Mouse (Mus musculus): Measurements from ENCODE around the gene Nynrin.

The Nynrin gene

GRCm38 (mm10) chr14:55879623-55880022 lies 25.8 kb downstream of the Nynrin start:
- peak; percentile 88 for DNase-seq

GRCm38 (mm10) chr14:55880982-55881381 lies 27.2 kb downstream of the Nynrin start:
- no peak for DNase-seq

GRCm38 (mm10) chr14:55882171-55882641 lies 28.4 kb downstream of the Nynrin start:
- no peak for DNase-seq

- no peak for DNase-seq
These were observed 29.4 kb downstream of the Nynrin start for GRCm38 (mm10) chr14:55883149-55883661.

GRCm38 (mm10) chr14:55883663-55884062 lies 29.9 kb downstream of the Nynrin start:
- no peak for DNase-seq

- peak; percentile 46 for DNase-seq
These were observed 30.4 kb downstream of the Nynrin start, which contains the start of gene Cbln3 for GRCm38 (mm10) chr14:55884166-55884565. Gene Cbln3, minus strand, starts transcription at chr14:55884392.

GRCm38 (mm10) chr14:55884713-55885113 lies 30.9 kb downstream of the Nynrin start, which contains the start of gene Khnyn:
Gene Khnyn, plus strand, starts transcription at chr14:55884947.
- peak; percentile 93 for DNase-seq

- DNase-seq: peak; percentile 36
These were observed 31.4 kb downstream of the Nynrin start for GRCm38 (mm10) chr14:55885114-55885790.

GRCm38 (mm10) chr14:55885791-55886271 lies 32.0 kb downstream of the Nynrin start:
- no peak for DNase-seq

- no peak for DNase-seq
These were observed 33.0 kb downstream of the Nynrin start for GRCm38 (mm10) chr14:55886571-55887382.

- DNase-seq: no peak
These were observed 43.9 kb downstream of the Nynrin start for GRCm38 (mm10) chr14:55897671-55898070.

- no peak for DNase-seq
These were observed 45.1 kb downstream of the Nynrin start for GRCm38 (mm10) chr14:55898947-55899346.

- peak; percentile 94 for DNase-seq
These were observed 46.0 kb downstream of the Nynrin start, which contains the start of gene Sdr39u1 for GRCm38 (mm10) chr14:55899701-55900413. Gene Sdr39u1, minus strand, starts transcription at chr14:55900293.

GRCm38 (mm10) chr14:55900414-55900755 lies 46.6 kb downstream of the Nynrin start:
- DNase-seq: no peak

- peak; percentile 21 for DNase-seq
These were observed 51.7 kb downstream of the Nynrin start for GRCm38 (mm10) chr14:55905518-55905917.

GRCm38 (mm10) chr14:55913406-55913805 lies 59.6 kb downstream of the Nynrin start:
- DNase-seq: no peak

GRCm38 (mm10) chr14:55918240-55919082 lies 64.7 kb downstream of the Nynrin start:
- peak; percentile 93 for DNase-seq

GRCm38 (mm10) chr14:55922475-55923232 lies 68.8 kb downstream of the Nynrin start:
- no peak for DNase-seq
